12 mouse cellular contexts compared by ENCODE assay signal in the genomic region with DNA sequence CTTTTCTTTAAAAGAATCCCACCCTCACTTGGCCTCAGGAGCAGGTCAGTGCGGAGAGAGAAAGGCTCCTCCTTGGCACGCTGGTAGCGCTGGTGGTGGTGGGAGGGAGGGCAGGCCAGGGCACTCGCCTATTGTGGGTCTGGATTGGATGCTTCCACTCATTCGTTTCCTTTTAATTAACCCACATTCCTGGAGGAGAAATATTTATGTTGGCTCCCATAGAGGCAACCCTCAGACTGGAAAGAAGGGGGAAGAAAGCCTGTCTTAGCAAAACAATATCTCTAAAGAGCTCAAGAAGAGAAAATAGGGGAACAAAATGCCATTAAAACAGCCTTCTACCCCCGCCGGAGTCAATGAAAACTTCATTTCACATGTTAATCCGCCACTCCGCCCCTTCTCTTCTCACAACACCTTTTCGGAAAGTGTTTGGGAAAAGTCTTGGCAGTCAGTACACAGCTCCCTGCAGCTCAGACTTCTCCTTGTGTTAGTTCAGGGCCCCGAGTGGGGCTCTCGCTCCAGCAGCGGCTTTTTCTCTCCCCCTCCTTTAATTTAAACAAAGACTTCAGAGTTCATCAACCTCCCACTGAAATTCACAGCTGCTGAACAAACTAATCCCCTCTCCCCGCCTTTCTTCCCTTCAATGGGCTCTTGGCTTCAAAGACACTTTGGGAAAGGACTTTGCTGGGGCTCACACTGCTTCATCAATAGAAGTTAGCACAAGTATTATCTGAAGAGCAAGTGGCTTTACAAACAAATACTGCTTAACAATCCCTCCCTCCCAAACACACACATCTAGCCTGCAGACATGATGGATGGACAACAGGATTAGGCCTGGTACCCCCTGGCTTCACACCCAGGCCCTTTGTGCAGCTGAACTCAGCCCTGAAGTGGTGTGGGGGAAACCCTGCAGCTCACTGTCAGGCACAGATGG. TPM values are rescaled to one million over a fixed set of nuclear protein-coding genes. Genes with fewer than 3 reads are reported as not detected.
DNase-seq lines count a peak whose midpoint lies in the region; ATAC-seq and TF ChIP-seq lines count a peak whose summit lies in the region.
"Had no signal": no experiment of that assay in that cellular context is flagged by ENCODE, and none has a peak within 500 bp of the region (broad histone marks: within the 10 kb centered on the region; RNA-seq: fewer than 3 reads in every experiment).

No protein-coding gene starts in this region.

- peak overlapping the region; percentile 40; the same call in 1 of the 2 replicates for H3K27ac ChIP-seq in stomach, embryonic 14.5 days (ENCODE audit: low read length)
- H3K27ac ChIP-seq in stomach, postnatal 0 days (replicated peaks): no peak overlapping the region
- H3K27ac ChIP-seq in forebrain, postnatal 0 days (ENCODE audit: low read depth, low read length): no peak overlapping the region
- peak overlapping the region; percentile 65 for H3K27ac ChIP-seq in midbrain, embryonic 10.5 days (replicated peaks)

- TF ChIP-seq CTCF in stomach, postnatal 0 days (IDR thresholded peaks at IDR 0.05; ENCODE audit: low read depth): no peak
- TF ChIP-seq CTCF in forebrain, postnatal 0 days (IDR thresholded peaks at IDR 0.05; ENCODE audit: low read depth): no peak

- WGBS in stomach, embryonic 14.5 days: 14% methylated on average over 14 of the region's 14 CpGs
- WGBS in stomach, postnatal 0 days: 21% methylated on average over 14 of the region's 14 CpGs
- WGBS in forebrain, postnatal 0 days: 4% methylated on average over 14 of the region's 14 CpGs
- WGBS in midbrain, embryonic 10.5 days: under 1% methylated on average over 14 of the region's 14 CpGs

- 0 out of 2 replicates have a peak, but pooled peaks have one; percentile 15 for ATAC-seq in stomach, embryonic 14.5 days (ENCODE audit: insufficient number of reproducible peaks, insufficient read depth, low FRiP score, low read depth)
- no peak for ATAC-seq in stomach, postnatal 0 days (ENCODE audit: low FRiP score, low TSS enrichment)
- ATAC-seq in forebrain, postnatal 0 days: peak; percentile 81

- no peak for DNase-seq in stomach, postnatal 0 days (ENCODE audit: low spot score)
- peak; percentile 47 for DNase-seq in forebrain, postnatal 0 days
- peak; percentile 83 for DNase-seq in midbrain, embryonic 10.5 days (ENCODE audit: low spot score)
- no peak for DNase-seq in heart, adult 18-20 months
- no peak for DNase-seq in layer of hippocampus, postnatal 25 days (ENCODE audit: extremely low spot score in 1 of 2, low spot score in 1 of 2)
- no peak for DNase-seq in right cerebral cortex, postnatal 10 days (ENCODE audit: low spot score in 2 of 2)
- DNase-seq in yolk sac, embryonic 10.5 days (ENCODE audit: low spot score): no peak
- DNase-seq: thymus, postnatal 36 days had no signal

- H3K4me1 ChIP-seq in stomach, embryonic 14.5 days (ENCODE audit: control insufficient read depth, insufficient read depth, low read length): peaks cover 18% of the 10 kb centered on the region; the same call in 1 of the 2 replicates
- no peaks in the 10 kb centered on the region; the same call in 1 of the 2 replicates for H3K4me1 ChIP-seq in stomach, postnatal 0 days (replicated peaks; ENCODE audit: control insufficient read depth, insufficient read depth)
- H3K4me1 ChIP-seq in forebrain, postnatal 0 days (ENCODE audit: insufficient read depth): peaks cover 8% of the 10 kb centered on the region; the same call in 1 of the 2 replicates
- peaks cover 93% of the 10 kb centered on the region for H3K4me1 ChIP-seq in midbrain, embryonic 10.5 days

- no peak for TF ChIP-seq EP300 in stomach, postnatal 0 days (optimal IDR thresholded peaks at IDR 0.05)

- no peaks in the 10 kb centered on the region for H3K36me3 ChIP-seq in stomach, embryonic 14.5 days (ENCODE audit: control insufficient read depth, insufficient read depth, low read length)
- H3K36me3 ChIP-seq in stomach, postnatal 0 days (ENCODE audit: control insufficient read depth, insufficient read depth, low read length): no peaks in the 10 kb centered on the region
- no peaks in the 10 kb centered on the region for H3K36me3 ChIP-seq in forebrain, postnatal 0 days (ENCODE audit: insufficient read depth)
- H3K36me3 ChIP-seq in midbrain, embryonic 10.5 days: no peaks in the 10 kb centered on the region

- peaks cover 21% of the 10 kb centered on the region; the same call in 1 of the 2 replicates for H3K27me3 ChIP-seq in stomach, embryonic 14.5 days (ENCODE audit: control insufficient read depth, insufficient read depth, low read length)
- H3K27me3 ChIP-seq in stomach, postnatal 0 days (ENCODE audit: control insufficient read depth, insufficient read depth, low read length): peaks cover 9% of the 10 kb centered on the region; the same call in 1 of the 2 replicates
- H3K27me3 ChIP-seq in forebrain, postnatal 0 days (ENCODE audit: insufficient read depth, low read length): peaks cover 95% of the 10 kb centered on the region
- peaks cover 100% of the 10 kb centered on the region for H3K27me3 ChIP-seq in midbrain, embryonic 10.5 days (ENCODE audit: low read depth, poor library complexity, severe bottlenecking)

- H3K9ac ChIP-seq in stomach, embryonic 14.5 days (replicated peaks; ENCODE audit: low read depth, low read length): no peak overlapping the region
- no peak overlapping the region for H3K9ac ChIP-seq in stomach, postnatal 0 days (ENCODE audit: low read length)
- H3K9ac ChIP-seq in forebrain, postnatal 0 days: no peak overlapping the region

- H3K9me3 ChIP-seq in stomach, embryonic 14.5 days (ENCODE audit: control insufficient read depth, low read depth, low read length): no peaks in the 10 kb centered on the region
- no peaks in the 10 kb centered on the region for H3K9me3 ChIP-seq in stomach, postnatal 0 days (ENCODE audit: control insufficient read depth, low read length)
- no peaks in the 10 kb centered on the region for H3K9me3 ChIP-seq in forebrain, postnatal 0 days (ENCODE audit: low read length)
- no peaks in the 10 kb centered on the region for H3K9me3 ChIP-seq in midbrain, embryonic 10.5 days (replicated peaks)

- H3K4me3 ChIP-seq in stomach, embryonic 14.5 days (ENCODE audit: low read depth, low read length): no peak overlapping the region
- no peak overlapping the region for H3K4me3 ChIP-seq in stomach, postnatal 0 days (ENCODE audit: low read depth, low read length)
- H3K4me3 ChIP-seq in forebrain, postnatal 0 days (ENCODE audit: low read depth, low read length): no peak overlapping the region
- peak overlapping the region; percentile 59 for H3K4me3 ChIP-seq in midbrain, embryonic 10.5 days

- no peak overlapping the region for H3K4me2 ChIP-seq in stomach, embryonic 14.5 days (replicated peaks; ENCODE audit: low read depth, low read length)
- no peak overlapping the region for H3K4me2 ChIP-seq in stomach, postnatal 0 days (replicated peaks; ENCODE audit: low read depth)
- no peak overlapping the region for H3K4me2 ChIP-seq in forebrain, postnatal 0 days (ENCODE audit: low read depth)

RNA-seq across cellular contexts. Expression of gene Wnt8b, which starts 21.5 kb away (rescaled TPM):
- polyA plus RNA-seq in stomach, embryonic 14.5 days (2014; fragmentation: Nextera tagmentation; extraction: Ambion mirVana): 0.21 and 0.46 TPM in 2 replicates
- not detected in 2 replicates for polyA plus RNA-seq in stomach, postnatal 0 days (2015; fragmentation: Nextera tagmentation; extraction: Ambion mirVana)
- 0.54 and 2.1 TPM in 2 replicates for total RNA-seq in forebrain, postnatal 0 days (2014; rRNA removed)
- 0.60 and 1.2 TPM in 2 replicates for polyA plus RNA-seq in forebrain, postnatal 0 days (2015; fragmentation: Nextera tagmentation; extraction: Ambion mirVana)
- 21.2 and 27.7 TPM in 2 replicates for polyA plus RNA-seq in midbrain, embryonic 10.5 days (2016; fragmentation: Nextera tagmentation; extraction: Ambion mirVana)
- not detected for total RNA-seq in heart, adult 18-20 months (2021)
- total RNA-seq in layer of hippocampus, postnatal 25 days (2021): under 1 TPM in 1 of 2 experiments, not detected in 1; 0.09 TPM

RNA-seq across cellular contexts. Expression of gene Sec31b, which starts 30.9 kb away (rescaled TPM):
- 0.36 and 0.67 TPM in 2 replicates for polyA plus RNA-seq in stomach, embryonic 14.5 days (2014; fragmentation: Nextera tagmentation; extraction: Ambion mirVana)
- polyA plus RNA-seq in stomach, postnatal 0 days (2015; fragmentation: Nextera tagmentation; extraction: Ambion mirVana): 0.19 and 0.34 TPM in 2 replicates
- total RNA-seq in forebrain, postnatal 0 days (2014; rRNA removed): 0.08 and 0.48 TPM in 2 replicates
- polyA plus RNA-seq in forebrain, postnatal 0 days (2015; fragmentation: Nextera tagmentation; extraction: Ambion mirVana): 0.10 and 0.15 TPM in 2 replicates
- polyA plus RNA-seq in midbrain, embryonic 10.5 days (2016; fragmentation: Nextera tagmentation; extraction: Ambion mirVana): 0.58 and 0.91 TPM in 2 replicates
- total RNA-seq in heart, adult 18-20 months (2021): 10 to 100 TPM in 1 of 2 experiments, 1 to 10 TPM in 1; 9.4 to 10.2 TPM
- total RNA-seq in layer of hippocampus, postnatal 25 days (2021): under 1 TPM; 0.28 to 0.42 TPM

RNA-seq across cellular contexts. Expression of gene Gm20538, which starts 37.8 kb away (rescaled TPM):
- not detected in 2 replicates for polyA plus RNA-seq in stomach, embryonic 14.5 days (2014; fragmentation: Nextera tagmentation; extraction: Ambion mirVana)
- polyA plus RNA-seq in stomach, postnatal 0 days (2015; fragmentation: Nextera tagmentation; extraction: Ambion mirVana): 0.70 TPM in 1 of 2 replicates, not detected in the other
- not detected in 2 replicates for total RNA-seq in forebrain, postnatal 0 days (2014; rRNA removed)
- not detected in 2 replicates for polyA plus RNA-seq in forebrain, postnatal 0 days (2015; fragmentation: Nextera tagmentation; extraction: Ambion mirVana)
- not detected in 2 replicates for polyA plus RNA-seq in midbrain, embryonic 10.5 days (2016; fragmentation: Nextera tagmentation; extraction: Ambion mirVana)
- total RNA-seq in heart, adult 18-20 months (2021): not detected
- total RNA-seq in layer of hippocampus, postnatal 25 days (2021): not detected
- total RNA-seq: adrenal gland, postnatal 4 days; megakaryocyte, adult 5-6 weeks had no signal
- polyA plus RNA-seq: gonadal fat pad, adult 2 months had no signal

RNA-seq across cellular contexts. Expression of gene Ndufb8, which starts 40.5 kb away (rescaled TPM):
- polyA plus RNA-seq in stomach, embryonic 14.5 days (2014; fragmentation: Nextera tagmentation; extraction: Ambion mirVana): 503 and 572 TPM in 2 replicates
- 584 and 594 TPM in 2 replicates for polyA plus RNA-seq in stomach, postnatal 0 days (2015; fragmentation: Nextera tagmentation; extraction: Ambion mirVana)
- 275 and 424 TPM in 2 replicates for total RNA-seq in forebrain, postnatal 0 days (2014; rRNA removed)
- polyA plus RNA-seq in forebrain, postnatal 0 days (2015; fragmentation: Nextera tagmentation; extraction: Ambion mirVana): 691 and 823 TPM in 2 replicates
- polyA plus RNA-seq in midbrain, embryonic 10.5 days (2016; fragmentation: Nextera tagmentation; extraction: Ambion mirVana): 610 and 632 TPM in 2 replicates
- 1,000 to 10,000 TPM; 1,929 to 2,019 TPM for total RNA-seq in heart, adult 18-20 months (2021)
- total RNA-seq in layer of hippocampus, postnatal 25 days (2021): 100 to 1,000 TPM; 343 to 371 TPM

RNA-seq across cellular contexts. Expression of gene Hif1an, which starts 47.9 kb away (rescaled TPM):
- polyA plus RNA-seq in stomach, embryonic 14.5 days (2014; fragmentation: Nextera tagmentation; extraction: Ambion mirVana): 29.0 and 31.3 TPM in 2 replicates
- polyA plus RNA-seq in stomach, postnatal 0 days (2015; fragmentation: Nextera tagmentation; extraction: Ambion mirVana): 10.1 and 10.5 TPM in 2 replicates
- total RNA-seq in forebrain, postnatal 0 days (2014; rRNA removed): 8.2 and 13.6 TPM in 2 replicates
- 8.1 and 15.6 TPM in 2 replicates for polyA plus RNA-seq in forebrain, postnatal 0 days (2015; fragmentation: Nextera tagmentation; extraction: Ambion mirVana)
- 42.1 and 47.9 TPM in 2 replicates for polyA plus RNA-seq in midbrain, embryonic 10.5 days (2016; fragmentation: Nextera tagmentation; extraction: Ambion mirVana)
- total RNA-seq in heart, adult 18-20 months (2021): 10 to 100 TPM; 57.1 to 58.1 TPM
- total RNA-seq in layer of hippocampus, postnatal 25 days (2021): 10 to 100 TPM; 29.8 to 30.2 TPM

Comparison
In these comparisons a context has a peak if more than half of its experiments do, and no peak if none do; other contexts are left out.
1. H3K27ac ChIP-seq: peak in stomach, embryonic 14.5 days (single experiment) and midbrain, embryonic 10.5 days (single experiment); none in stomach, postnatal 0 days (single experiment) and forebrain, postnatal 0 days (single experiment).
2. DNase-seq: peak in forebrain, postnatal 0 days (single experiment) and midbrain, embryonic 10.5 days (single experiment); none in stomach, postnatal 0 days (single experiment), heart, adult 18-20 months (0 of 2), layer of hippocampus, postnatal 25 days (0 of 2), right cerebral cortex, postnatal 10 days (0 of 2) and yolk sac, embryonic 10.5 days (single experiment).
3. RNA of gene Wnt8b, which starts 21.5 kb away (polyA plus RNA-seq): 21.2 to 27.7 TPM in midbrain, embryonic 10.5 days; 0.60 to 1.2 TPM in forebrain, postnatal 0 days, 0.21 to 0.46 TPM in stomach, embryonic 14.5 days and not detected in stomach, postnatal 0 days; every median in the first group is over 10 times any median in the second.